Mouse (Mus musculus) megakaryocyte, embryonic 14.5 days (primary cell): ENCODE results near the gene Tom1.

ENCODE experiments used
- FLI1 ChIP-seq: IDR thresholded peaks from 2 replicates; pipeline ENCODE4 v1.6.1; 2012; ENCODE audit warnings: low read length, inconsistent platforms, mixed read lengths
- GATA1 ChIP-seq: IDR thresholded peaks from 3 replicates; pipeline ENCODE4 v1.6.1; 2012; ENCODE audit warnings: mixed read lengths, low read length, inconsistent platforms, borderline replicate concordance

GRCm38 (mm10) chr8:74987436-74987835 lies 46.1 kb upstream of the Tom1 start:
- TF ChIP-seq FLI1 (no peak), GATA1 (no peak)
